Mouse (Mus musculus) liver, embryonic 11.5 days (tissue): Measurements from ENCODE around the gene Gm45799. TPM values are rescaled to one million over a fixed set of nuclear protein-coding genes. Genes with fewer than 3 reads are reported as not detected.

Source experiments
- ATAC-seq: fragments of 200-750 bp; cut with Nextera tagmentation; replicated peaks from 2 replicates; pipeline ENCODE4 v1.8.0; 2017; ENCODE audit warnings: moderate number of reproducible peaks, mild to moderate bottlenecking, moderate TSS enrichment, moderate library complexity; ENCODE audit not compliant: low FRiP score
- DNase-seq: peaks from one replicate; pipeline ENCODE4 v3.0.0-alpha.2; 2017; ENCODE audit warnings: low spot score
- H3K27ac ChIP-seq: fragments of 300-500 bp; sonication (generic); 2 replicates; pipeline ENCODE4 v1.5.1; 2014; ENCODE audit warnings: mild to moderate bottlenecking, low read depth, low read length, control low read depth
- H3K27me3 ChIP-seq: fragments of 300-500 bp; sonication (generic); replicated peaks from 2 replicates; pipeline ENCODE4 v1.6.1; 2014; ENCODE audit warnings: low read length, mixed read lengths; ENCODE audit not compliant: control insufficient read depth, insufficient read depth
- H3K36me3 ChIP-seq: fragments of 300-500 bp; sonication (generic); 2 replicates; pipeline ENCODE4 v1.6.1; 2014; ENCODE audit warnings: mild to moderate bottlenecking, low read length, moderate library complexity, mixed read lengths; ENCODE audit not compliant: control insufficient read depth, insufficient read depth
- H3K4me1 ChIP-seq: fragments of 300-500 bp; sonication (generic); replicated peaks from 2 replicates; pipeline ENCODE4 v1.6.1; 2014; ENCODE audit warnings: low read length, mixed read lengths; ENCODE audit not compliant: control insufficient read depth, insufficient read depth
- H3K4me2 ChIP-seq: fragments of 300-500 bp; sonication (generic); 2 replicates; pipeline ENCODE4 v1.6.1; 2014; ENCODE audit warnings: mild to moderate bottlenecking, control low read depth, moderate library complexity
- H3K4me3 ChIP-seq: fragments of 300-500 bp; sonication (generic); 2 replicates; pipeline ENCODE4 v1.5.1; 2014; ENCODE audit warnings: low read depth, low read length, control low read depth
- H3K9ac ChIP-seq: fragments of 300-500 bp; sonication (generic); 2 replicates; pipeline ENCODE4 v1.6.1; 2014; ENCODE audit warnings: low read depth, low read length, control low read depth
- H3K9me3 ChIP-seq: fragments of 300-500 bp; sonication (generic); 2 replicates; pipeline ENCODE4 v1.6.1; 2016; ENCODE audit warnings: low read length, inconsistent platforms, mixed read lengths; ENCODE audit not compliant: control insufficient read depth
- WGBS: fragments of 180-500 bp; shearing (Covaris S2); extraction: QIAGEN DNeasy Blood & Tissue Kit; methylation state at CpG from one replicate; pipeline ENCODE4 v1.1.7; 2014; 5-methylcytosine and 5-hydroxymethylcytosine counted together
- polyA plus RNA-seq: library from polyadenylated mRNA; unstranded; fragments of >200 nt; fragmentation: Nextera tagmentation; extraction: Ambion mirVana; gene quantifications from 2 replicates; pipeline ENCODE4 v1.2.1, GENCODE M21; 2014

Gm45799 gene
- polyA plus RNA-seq, 1 experiment from 2014 or later = 15.8 TPM

DNA sequence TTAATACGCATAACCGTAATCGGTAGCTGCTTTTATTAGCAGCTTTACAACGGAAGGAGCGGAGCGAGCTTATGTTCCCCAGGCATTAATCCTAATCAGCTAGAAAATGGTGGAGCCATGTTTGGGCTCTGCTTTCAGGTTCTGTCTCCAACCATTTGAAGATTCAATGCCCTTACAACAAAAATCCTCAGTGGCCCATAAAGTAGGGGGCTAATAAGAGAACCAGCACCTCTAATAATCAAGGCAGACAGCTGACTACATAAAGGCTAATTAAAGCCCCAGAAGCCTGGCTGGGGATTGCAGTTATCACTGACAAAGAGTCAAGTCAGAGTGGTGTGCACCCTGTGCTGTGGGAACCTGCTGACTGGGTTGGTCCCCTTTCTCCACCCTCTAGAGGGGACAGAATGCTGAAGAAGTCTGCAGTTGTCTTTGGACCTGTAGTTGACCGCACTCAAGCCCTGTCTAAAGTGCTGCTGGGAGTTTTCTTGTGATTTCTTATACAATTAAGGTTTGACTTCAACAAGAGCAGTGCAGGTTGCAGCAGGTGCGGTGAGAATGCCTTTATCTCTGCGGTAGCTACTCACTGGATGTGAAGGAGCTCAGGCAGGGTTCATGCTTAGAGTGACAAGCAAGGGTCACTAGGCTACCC, 6.0 kb upstream of the Gm45799 start:
- peaks cover 9% of the 10 kb centered on the region; the same call in 1 of the 2 replicates for H3K36me3 ChIP-seq
- 56% methylated on average over 9 of the region's 9 CpGs for WGBS
- DNase-seq = no peak
- no peak overlapping the region for H3K27ac ChIP-seq
- no peak overlapping the region for H3K9ac ChIP-seq
- peaks cover 6% of the 10 kb centered on the region; the same call in 1 of the 2 replicates for H3K4me1 ChIP-seq
- H3K4me2 ChIP-seq = peak overlapping the region; percentile 79
- no peaks in the 10 kb centered on the region for H3K9me3 ChIP-seq
- no peak for ATAC-seq
- H3K4me3 ChIP-seq = peak overlapping the region; percentile 83
- H3K27me3 ChIP-seq = no peaks in the 10 kb centered on the region

DNA sequence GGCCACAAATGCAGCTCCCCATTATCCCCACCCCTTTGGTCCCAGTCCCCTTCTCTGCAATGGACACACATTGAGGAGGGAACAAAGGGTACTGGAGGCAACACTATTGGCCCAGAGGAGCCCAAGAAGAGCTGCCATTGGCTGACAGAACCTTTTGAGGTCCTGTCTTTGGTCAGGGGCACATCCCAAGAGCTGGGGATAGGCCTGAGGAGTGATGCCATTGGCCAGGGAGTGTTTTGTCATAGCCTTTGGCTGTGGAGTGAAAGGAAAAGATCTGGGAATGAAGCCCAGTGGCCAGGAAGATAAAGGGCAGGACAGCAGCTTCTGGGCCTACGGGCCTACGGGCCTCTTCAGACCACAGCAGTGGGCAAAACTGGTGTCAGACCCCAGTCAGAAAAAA, 4.6 kb upstream of the Gm45799 start:
- ATAC-seq = no peak
- no peak overlapping the region for H3K4me3 ChIP-seq
- no peak for DNase-seq
- peaks cover 9% of the 10 kb centered on the region; the same call in 1 of the 2 replicates for H3K36me3 ChIP-seq
- H3K27ac ChIP-seq = no peak overlapping the region
- H3K4me1 ChIP-seq = peaks cover 7% of the 10 kb centered on the region; the same call in 1 of the 2 replicates
- H3K27me3 ChIP-seq = no peaks in the 10 kb centered on the region
- 92% methylated on average over 2 of the region's 2 CpGs for WGBS
- H3K9ac ChIP-seq = no peak overlapping the region
- no peak overlapping the region for H3K4me2 ChIP-seq
- no peaks in the 10 kb centered on the region for H3K9me3 ChIP-seq

DNA sequence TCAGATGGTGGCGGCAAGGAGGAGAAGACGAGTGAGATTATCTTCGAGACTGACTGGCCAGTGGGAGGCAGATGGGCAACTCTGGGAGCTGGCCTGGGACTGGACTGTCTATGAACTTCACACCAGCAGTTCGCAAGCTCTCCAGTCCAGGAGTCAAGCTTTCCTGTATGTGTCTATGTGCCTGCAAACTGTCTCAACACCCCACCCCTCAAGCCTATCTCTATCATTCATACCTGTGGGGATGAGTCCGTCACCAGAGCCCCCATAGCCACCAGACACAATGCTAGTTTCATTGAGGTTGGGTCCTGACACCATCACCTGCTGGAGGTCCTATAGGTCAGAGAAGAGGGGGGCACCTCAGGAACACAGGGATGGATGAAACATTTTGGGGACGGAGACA, 1.6 kb upstream of the Gm45799 start:
- Histone ChIP-seq H3K9me3 (no peaks in the 10 kb centered on the region), H3K27ac (no peak overlapping the region), H3K4me3 (no peak overlapping the region), H3K4me1 (peaks cover 14% of the 10 kb centered on the region), H3K4me2 (peak overlapping the region; percentile 92), H3K36me3 (peaks cover 15% of the 10 kb centered on the region; the same call in 1 of the 2 replicates), H3K9ac (no peak overlapping the region), H3K27me3 (no peaks in the 10 kb centered on the region)
- ATAC-seq (no peak), DNase-seq (peak; percentile 27)
- WGBS = 89% methylated on average over 6 of the region's 6 CpGs

DNA sequence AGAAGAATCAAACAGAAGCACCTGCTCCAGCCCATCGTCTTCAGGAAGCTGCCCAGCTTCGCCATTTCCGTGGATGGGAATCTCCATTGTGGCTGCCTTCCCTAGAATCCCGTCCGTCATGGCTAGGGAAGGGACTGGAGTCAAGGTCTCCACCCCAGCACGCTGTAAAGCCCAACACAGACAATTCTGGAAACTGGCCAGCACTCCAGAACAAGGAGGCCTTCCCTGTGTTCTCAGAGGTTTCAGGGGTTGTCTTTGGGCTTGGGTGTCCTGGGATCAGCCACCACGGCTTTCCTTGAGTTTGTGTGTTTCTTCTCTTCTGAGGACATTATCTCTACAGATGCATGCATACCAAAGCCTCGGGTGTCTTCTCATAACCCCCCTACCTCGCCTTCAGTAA, 1.0 kb upstream of the Gm45799 start:
- H3K27me3 ChIP-seq = no peaks in the 10 kb centered on the region
- peaks cover 14% of the 10 kb centered on the region for H3K4me1 ChIP-seq
- ATAC-seq (no peak), DNase-seq (peak; percentile 29)
- H3K9ac ChIP-seq = peak overlapping the region; percentile 74; the same call in 1 of the 2 replicates
- H3K27ac ChIP-seq = no peak overlapping the region
- 77% methylated on average over 9 of the region's 9 CpGs for WGBS
- H3K9me3 ChIP-seq = no peaks in the 10 kb centered on the region
- H3K4me2 ChIP-seq = peak overlapping the region; percentile 92
- H3K36me3 ChIP-seq = peaks cover 16% of the 10 kb centered on the region; the same call in 1 of the 2 replicates
- peak overlapping the region; percentile 78 for H3K4me3 ChIP-seq

DNA sequence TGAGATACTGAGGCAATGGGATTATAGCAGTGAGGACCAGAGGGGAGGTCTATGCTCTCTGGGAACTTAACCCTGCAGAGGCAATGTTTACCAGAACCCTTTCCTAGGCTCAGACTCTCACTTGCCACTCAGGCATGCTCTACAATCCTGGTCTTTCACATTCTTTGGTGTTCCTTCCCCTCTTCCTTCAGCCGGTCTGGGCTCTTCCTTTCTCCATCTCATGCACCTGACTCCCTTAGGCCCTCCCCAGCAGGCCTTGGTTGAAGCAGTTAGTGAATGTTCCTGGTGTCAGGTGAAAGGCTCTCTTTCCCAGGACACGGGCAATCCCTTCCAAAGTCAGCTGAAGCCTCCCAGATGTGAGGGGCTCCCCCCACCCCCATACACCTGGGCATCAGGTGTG, 596 bp upstream of the Gm45799 start, which contains the start of gene Timm10b:
TSS of gene Timm10b (plus strand) at position 301 of the 400 bp plus-strand sequence.
- no peaks in the 10 kb centered on the region for H3K27me3 ChIP-seq
- peak; percentile 8; the same call in 1 of the 2 replicates for ATAC-seq
- peak within 1 kb of the TSS; percentile 80 for H3K27ac ChIP-seq
- no peaks in the 10 kb centered on the region for H3K9me3 ChIP-seq
- peak within 1 kb of the TSS; percentile 74 for H3K9ac ChIP-seq
- H3K4me1 ChIP-seq = peaks cover 11% of the 10 kb centered on the region
- peaks cover 16% of the 10 kb centered on the region; the same call in 1 of the 2 replicates for H3K36me3 ChIP-seq
- peak within 1 kb of the TSS; percentile 78 for H3K4me3 ChIP-seq
- peak within 1 kb of the TSS; percentile 92 for H3K4me2 ChIP-seq
- 7% methylated on average over 2 of the region's 2 CpGs for WGBS
- DNase-seq = no peak

DNA sequence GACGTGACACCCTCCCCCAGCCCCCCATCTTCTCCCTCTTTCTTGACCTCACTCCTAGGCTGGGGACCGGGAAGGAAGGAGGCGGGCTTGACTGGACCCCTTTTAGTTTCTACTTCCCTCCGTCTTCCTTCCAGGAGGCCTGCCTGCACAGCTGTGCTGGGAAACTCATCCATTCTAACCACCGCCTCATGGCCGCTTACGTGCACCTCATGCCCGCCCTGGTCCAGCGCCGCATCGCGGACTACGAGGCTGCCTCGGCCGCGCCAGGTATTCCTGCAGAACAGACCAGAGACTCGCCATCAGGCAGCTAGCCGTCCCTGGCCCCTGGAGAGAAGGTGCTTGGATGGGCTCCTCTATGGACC, 523 bp downstream of the Gm45799 start:
- Histone ChIP-seq H3K4me3 (peak overlapping the region; percentile 78), H3K4me1 (peaks cover 10% of the 10 kb centered on the region), H3K27ac (peak overlapping the region; percentile 80), H3K9ac (peak overlapping the region; percentile 65), H3K9me3 (no peaks in the 10 kb centered on the region), H3K36me3 (peaks cover 14% of the 10 kb centered on the region; the same call in 1 of the 2 replicates), H3K4me2 (peak overlapping the region; percentile 92), H3K27me3 (no peaks in the 10 kb centered on the region)
- DNase-seq (peak; percentile 47), ATAC-seq (peak; percentile 28)
- WGBS = under 1% methylated on average over 18 of the region's 18 CpGs

DNA sequence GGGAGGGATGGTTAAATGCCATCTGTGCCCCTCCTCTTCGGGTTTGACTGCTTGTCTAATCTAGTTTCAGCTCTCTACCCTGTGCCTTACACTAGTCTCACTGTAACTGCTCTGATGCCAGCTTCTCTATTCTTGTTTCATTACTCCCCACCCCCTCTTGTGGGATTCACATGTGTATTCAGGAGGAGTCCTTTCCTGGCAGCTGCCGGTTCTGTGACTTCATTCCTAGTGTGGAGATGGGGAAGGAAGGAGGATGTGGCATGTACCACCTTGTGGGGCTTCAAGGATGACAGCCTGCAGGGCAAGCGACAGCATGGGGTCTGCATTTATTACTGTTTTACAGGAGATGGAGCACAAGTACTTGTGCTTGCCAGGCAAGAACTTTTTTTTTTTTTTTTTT, 1.6 kb downstream of the Gm45799 start:
- WGBS = 57% methylated on average over 3 of the region's 3 CpGs
- Histone ChIP-seq H3K36me3 (peaks cover 10% of the 10 kb centered on the region; the same call in 1 of the 2 replicates), H3K27ac (no peak overlapping the region), H3K9me3 (no peaks in the 10 kb centered on the region), H3K9ac (peak overlapping the region; percentile 65; the same call in 1 of the 2 replicates), H3K4me2 (peak overlapping the region; percentile 92), H3K27me3 (no peaks in the 10 kb centered on the region), H3K4me1 (peaks cover 10% of the 10 kb centered on the region), H3K4me3 (peak overlapping the region; percentile 78)
- peak; percentile 29 for DNase-seq
- no peak for ATAC-seq

DNA sequence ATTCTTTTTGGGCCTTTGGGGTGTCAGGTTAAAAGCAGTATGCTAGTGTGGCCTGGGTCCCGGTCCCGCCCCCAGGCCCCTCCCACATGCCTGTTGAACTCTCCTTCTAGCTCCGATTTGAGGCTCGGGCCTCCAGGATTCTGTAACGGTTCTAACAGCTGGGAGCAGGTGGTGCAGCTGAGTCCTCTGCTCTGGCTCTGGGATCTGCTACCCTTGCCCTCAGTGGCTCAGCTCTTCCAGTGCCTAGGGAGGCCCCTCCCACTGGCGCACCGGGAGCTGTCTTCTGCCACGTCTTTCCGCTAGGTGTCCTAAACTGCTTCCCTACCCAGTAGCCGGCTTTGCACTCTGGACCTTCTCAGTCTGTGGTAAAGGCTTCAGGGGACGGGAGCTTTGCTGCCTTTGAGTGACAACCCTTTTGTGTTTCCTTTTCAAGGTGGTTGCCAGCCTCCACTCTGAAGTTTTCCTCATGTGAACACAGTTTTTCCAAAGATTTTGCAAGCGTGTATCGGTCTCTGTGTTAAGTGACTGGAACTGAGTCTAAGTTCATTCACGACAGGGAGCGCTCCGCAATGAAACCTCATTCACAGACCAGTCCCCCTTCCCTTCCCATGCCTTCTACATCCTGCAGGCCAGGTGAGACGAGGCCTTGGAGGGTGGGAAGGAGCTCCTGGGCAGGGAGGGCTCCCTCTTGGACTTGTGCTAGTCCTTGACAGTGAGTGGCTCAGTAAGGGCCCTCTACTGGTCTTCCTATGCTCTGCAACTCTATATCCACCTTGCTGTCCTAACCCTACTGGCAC, 10.5 kb downstream of the Gm45799 start, which contains the start of gene Dnhd1:
TSS of gene Dnhd1 (plus strand) at position 189 of the 797 bp plus-strand sequence.
- peak within 1 kb of the TSS; percentile 60 for H3K9ac ChIP-seq
- peak within 1 kb of the TSS; percentile 88 for H3K4me2 ChIP-seq
- H3K27ac ChIP-seq = peak within 1 kb of the TSS; percentile 38
- DNase-seq = peak; percentile 80
- H3K9me3 ChIP-seq = no peaks in the 10 kb centered on the region
- ATAC-seq = peak; percentile 95
- no peaks in the 10 kb centered on the region for H3K36me3 ChIP-seq
- peak within 1 kb of the TSS; percentile 56 for H3K4me3 ChIP-seq
- no peaks in the 10 kb centered on the region for H3K27me3 ChIP-seq
- H3K4me1 ChIP-seq = peaks cover 3% of the 10 kb centered on the region; the same call in 1 of the 2 replicates
- 3% methylated on average over 17 of the region's 17 CpGs for WGBS
